ENCODE assay signal across 1 mouse cellular context in genomic region chr17:80067257-80067656, GRCm38 (mm10).
TF ChIP-seq lines count a peak whose summit lies in the region.

No protein-coding gene starts in this region.

TF ChIP-seq in CH12.LX, 34 proteins besides CTCF, POLR2A, EP300 and RAD21 (continued from another document):
- peak; percentile 94 for TF ChIP-seq MEF2A (IDR thresholded peaks at IDR 0.05; ENCODE audit: borderline replicate concordance, low read depth, low read length)
- TF ChIP-seq IRF4 (IDR thresholded peaks at IDR 0.05; ENCODE audit: low read depth, low read length), result peak; percentile 92
- TF ChIP-seq SIN3A (IDR thresholded peaks at IDR 0.05; ENCODE audit: low read length), result peak; percentile 86; the same call in 1 of the 2 replicates
- TF ChIP-seq ETS1 (conservative IDR thresholded peaks at IDR 0.05; ENCODE audit: low read depth, low read length), result peak; percentile 85
